Mouse (Mus musculus): ENCODE measurements around the gene Atp2b2. TPM values are rescaled to one million over a fixed set of nuclear protein-coding genes. Genes with fewer than 3 reads are reported as not detected.
A peak's percentile ranks its signal among the peaks of the same experiment; 100 is the strongest.

The Atp2b2 gene
- total and polyA plus RNA-seq, 2 experiments from 2014 or later: 35.4 to 96.3 TPM

DNA sequence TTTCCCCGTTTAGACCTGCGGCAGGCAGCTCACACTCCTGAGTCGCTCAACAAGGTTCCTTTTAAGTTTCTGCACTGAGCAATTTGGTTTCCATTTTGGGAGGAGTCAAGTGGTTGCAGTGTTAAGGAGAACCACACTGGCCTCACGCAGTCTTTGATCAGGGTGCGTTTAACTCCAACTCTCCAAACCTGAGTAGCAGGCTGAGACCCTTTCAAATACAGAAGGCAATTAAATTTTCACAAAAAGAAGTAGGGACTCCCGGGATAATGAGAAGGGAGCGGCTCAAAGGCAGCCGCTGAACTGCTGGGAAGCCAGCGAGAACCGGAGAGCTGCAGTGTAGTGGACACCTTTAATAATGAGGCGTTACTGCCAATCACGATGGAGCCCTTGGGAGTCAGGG, 100.1 kb downstream of the Atp2b2 start:
- Histone ChIP-seq H3K4me1 (ENCODE audit: insufficient read depth, low read length) (no peaks in the 10 kb centered on the region), H3K4me3 (ENCODE audit: low read depth, low read length) (no peak overlapping the region), H3K27ac (ENCODE audit: low read depth, low read length) (no peak overlapping the region), H3K27me3 (ENCODE audit: insufficient read depth, low read length) (no peaks in the 10 kb centered on the region), H3K4me2 (ENCODE audit: low read depth, low read length, poor library complexity, severe bottlenecking) (no peak overlapping the region), H3K36me3 (ENCODE audit: insufficient read depth, low read length) (no peaks in the 10 kb centered on the region), H3K9me3 (ENCODE audit: low read length) (no peaks in the 10 kb centered on the region), H3K9ac (replicated peaks; ENCODE audit: low read length, poor library complexity, severe bottlenecking) (no peak overlapping the region)
- peak; percentile 38; the same call in 1 of the 2 replicates for ATAC-seq (ENCODE audit: low FRiP score)
- TF ChIP-seq CTCF (IDR thresholded peaks at IDR 0.05): no peak
- 32% methylated on average over 12 of the region's 12 CpGs for WGBS
- DNase-seq (ENCODE audit: low spot score): no peak

DNA sequence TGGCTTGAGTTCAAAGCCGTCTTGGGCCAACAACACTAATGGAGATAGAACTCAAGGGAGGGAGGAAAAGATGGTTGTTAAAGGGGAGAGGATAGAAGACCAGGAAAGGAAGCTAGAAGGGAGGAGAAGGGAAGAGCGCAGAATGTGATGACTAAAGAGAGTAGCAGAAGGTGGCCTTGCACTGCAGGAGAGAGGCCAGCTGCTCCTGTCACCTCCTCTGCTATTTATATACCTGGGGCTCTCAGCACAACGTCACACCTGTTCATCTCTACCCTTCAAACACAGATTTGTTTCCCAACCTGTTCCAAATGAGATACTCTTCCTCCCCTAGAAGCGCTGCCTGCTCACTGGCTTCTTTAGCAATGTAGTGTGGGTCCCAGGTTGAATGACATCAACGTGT, 101.1 kb downstream of the Atp2b2 start:
- Histone ChIP-seq H3K9ac (replicated peaks; ENCODE audit: low read length, poor library complexity, severe bottlenecking) (no peak overlapping the region), H3K4me3 (ENCODE audit: low read depth, low read length) (no peak overlapping the region), H3K27me3 (ENCODE audit: insufficient read depth, low read length) (no peaks in the 10 kb centered on the region), H3K4me2 (ENCODE audit: low read depth, low read length, poor library complexity, severe bottlenecking) (no peak overlapping the region), H3K27ac (ENCODE audit: low read depth, low read length) (no peak overlapping the region), H3K9me3 (ENCODE audit: low read length) (no peaks in the 10 kb centered on the region), H3K36me3 (ENCODE audit: insufficient read depth, low read length) (no peaks in the 10 kb centered on the region), H3K4me1 (ENCODE audit: insufficient read depth, low read length) (0 out of 2 replicates have a peak, but pooled peaks cover 4% of the 10 kb centered on the region)
- ATAC-seq (ENCODE audit: low FRiP score) (no peak), DNase-seq (ENCODE audit: low spot score) (no peak)
- 85% methylated on average over 5 of the region's 5 CpGs for WGBS
- TF ChIP-seq CTCF (IDR thresholded peaks at IDR 0.05): no peak

DNA sequence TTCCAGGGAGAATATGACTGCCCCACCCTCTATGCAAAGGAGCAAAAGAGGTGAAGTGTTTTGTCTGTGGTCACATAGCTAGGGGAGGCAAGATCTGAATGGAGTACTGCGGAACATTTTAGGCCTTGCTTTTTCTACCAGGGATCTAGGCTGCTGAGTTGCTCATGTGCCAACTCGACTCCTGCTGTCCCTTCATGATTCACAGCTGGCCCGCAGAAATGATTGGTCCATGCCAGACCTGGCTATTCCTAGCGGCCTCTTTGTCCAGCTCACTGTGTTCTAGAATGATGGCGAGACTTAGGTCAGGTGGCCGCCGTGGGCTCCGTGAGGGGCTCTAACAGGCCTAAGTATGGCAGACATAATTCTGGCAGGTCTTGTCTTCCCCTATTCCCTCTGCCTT, 103.0 kb downstream of the Atp2b2 start:
- H3K27me3 ChIP-seq (ENCODE audit: insufficient read depth, low read length): no peaks in the 10 kb centered on the region
- H3K4me2 ChIP-seq (ENCODE audit: low read depth, low read length, poor library complexity, severe bottlenecking): no peak overlapping the region
- ATAC-seq (ENCODE audit: low FRiP score): no peak
- H3K27ac ChIP-seq (ENCODE audit: low read depth, low read length): no peak overlapping the region
- H3K9me3 ChIP-seq (ENCODE audit: low read length): no peaks in the 10 kb centered on the region
- DNase-seq (ENCODE audit: low spot score): no peak
- WGBS: 89% methylated on average over 8 of the region's 8 CpGs
- H3K9ac ChIP-seq (replicated peaks; ENCODE audit: low read length, poor library complexity, severe bottlenecking): no peak overlapping the region
- no peak overlapping the region for H3K4me3 ChIP-seq (ENCODE audit: low read depth, low read length)
- H3K4me1 ChIP-seq (ENCODE audit: insufficient read depth, low read length): 0 out of 2 replicates have a peak, but pooled peaks cover 4% of the 10 kb centered on the region
- TF ChIP-seq CTCF (IDR thresholded peaks at IDR 0.05): no peak
- no peaks in the 10 kb centered on the region for H3K36me3 ChIP-seq (ENCODE audit: insufficient read depth, low read length)

DNA sequence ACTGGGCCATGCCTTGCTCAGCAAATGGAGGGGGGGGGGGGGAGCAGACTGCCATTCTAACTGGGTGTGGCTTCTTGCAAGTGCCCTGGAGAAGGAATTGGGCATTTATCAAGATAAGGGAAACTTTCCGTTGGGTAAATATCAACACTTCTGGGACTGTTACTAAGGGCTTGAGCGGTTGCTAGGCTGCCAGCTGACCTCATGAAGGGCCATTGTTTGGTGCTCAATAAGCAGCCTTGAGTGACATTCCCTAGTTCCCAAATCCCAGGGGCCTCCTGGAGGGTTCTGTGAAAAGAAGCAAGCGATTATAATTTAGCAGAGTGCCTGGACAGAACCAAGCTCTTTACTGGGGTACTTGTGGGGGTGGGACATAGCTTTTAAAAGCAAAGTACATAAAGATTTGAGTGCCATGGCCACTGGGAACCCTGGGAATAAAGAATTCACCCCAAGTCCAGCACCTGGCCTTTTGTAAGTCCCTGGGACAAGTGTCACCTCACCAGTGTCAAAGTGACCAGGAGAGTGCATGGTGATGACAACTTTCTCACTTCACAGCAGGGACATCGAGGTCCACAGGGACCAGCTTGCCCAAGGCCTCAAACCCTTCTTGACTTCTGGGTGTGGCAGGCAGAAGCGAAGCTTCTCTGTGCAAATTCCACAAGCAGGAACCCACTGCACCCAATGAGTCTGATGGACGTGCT, 105.5 kb downstream of the Atp2b2 start:
- Histone ChIP-seq H3K27ac (ENCODE audit: low read depth, low read length) (no peak overlapping the region), H3K27me3 (ENCODE audit: insufficient read depth, low read length) (no peaks in the 10 kb centered on the region), H3K4me1 (ENCODE audit: insufficient read depth, low read length) (0 out of 2 replicates have a peak, but pooled peaks cover 7% of the 10 kb centered on the region), H3K4me2 (ENCODE audit: low read depth, low read length, poor library complexity, severe bottlenecking) (no peak overlapping the region), H3K4me3 (ENCODE audit: low read depth, low read length) (no peak overlapping the region), H3K9ac (replicated peaks; ENCODE audit: low read length, poor library complexity, severe bottlenecking) (no peak overlapping the region), H3K9me3 (ENCODE audit: low read length) (no peaks in the 10 kb centered on the region), H3K36me3 (ENCODE audit: insufficient read depth, low read length) (no peaks in the 10 kb centered on the region)
- TF ChIP-seq CTCF (IDR thresholded peaks at IDR 0.05): no peak
- ATAC-seq (ENCODE audit: low FRiP score) (no peak), DNase-seq (ENCODE audit: low spot score) (peak; percentile 56)
- 25% methylated on average over 6 of the region's 6 CpGs for WGBS

DNA sequence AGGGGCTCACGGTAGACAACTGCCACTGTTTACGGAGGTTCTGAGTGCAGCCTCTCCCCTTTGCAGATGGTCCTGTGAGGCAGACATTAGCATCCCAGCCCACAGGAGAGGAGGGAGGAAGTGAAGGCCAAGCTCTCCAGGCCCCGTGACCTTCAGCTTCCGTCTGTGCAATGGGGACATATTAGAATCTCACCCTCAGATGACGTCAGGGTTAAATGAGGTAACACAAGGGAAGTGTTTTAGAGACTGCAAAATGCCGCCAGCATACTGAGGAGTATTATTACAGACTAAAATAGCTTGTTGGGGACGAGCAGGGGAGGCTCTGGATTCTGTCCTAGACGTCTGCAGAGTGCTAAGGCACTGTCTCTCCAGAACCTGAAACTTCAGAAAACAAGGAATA, 106.3 kb downstream of the Atp2b2 start:
- no peak overlapping the region for H3K4me3 ChIP-seq (ENCODE audit: low read depth, low read length)
- no peak overlapping the region for H3K4me2 ChIP-seq (ENCODE audit: low read depth, low read length, poor library complexity, severe bottlenecking)
- WGBS: 69% methylated on average over 8 of the region's 8 CpGs
- TF ChIP-seq CTCF (IDR thresholded peaks at IDR 0.05): no peak
- H3K27ac ChIP-seq (ENCODE audit: low read depth, low read length): no peak overlapping the region
- H3K27me3 ChIP-seq (ENCODE audit: insufficient read depth, low read length): no peaks in the 10 kb centered on the region
- H3K9me3 ChIP-seq (ENCODE audit: low read length): no peaks in the 10 kb centered on the region
- no peak for DNase-seq (ENCODE audit: low spot score)
- H3K4me1 ChIP-seq (ENCODE audit: insufficient read depth, low read length): 0 out of 2 replicates have a peak, but pooled peaks cover 7% of the 10 kb centered on the region
- no peak for ATAC-seq (ENCODE audit: low FRiP score)
- no peaks in the 10 kb centered on the region for H3K36me3 ChIP-seq (ENCODE audit: insufficient read depth, low read length)
- H3K9ac ChIP-seq (replicated peaks; ENCODE audit: low read length, poor library complexity, severe bottlenecking): no peak overlapping the region

DNA sequence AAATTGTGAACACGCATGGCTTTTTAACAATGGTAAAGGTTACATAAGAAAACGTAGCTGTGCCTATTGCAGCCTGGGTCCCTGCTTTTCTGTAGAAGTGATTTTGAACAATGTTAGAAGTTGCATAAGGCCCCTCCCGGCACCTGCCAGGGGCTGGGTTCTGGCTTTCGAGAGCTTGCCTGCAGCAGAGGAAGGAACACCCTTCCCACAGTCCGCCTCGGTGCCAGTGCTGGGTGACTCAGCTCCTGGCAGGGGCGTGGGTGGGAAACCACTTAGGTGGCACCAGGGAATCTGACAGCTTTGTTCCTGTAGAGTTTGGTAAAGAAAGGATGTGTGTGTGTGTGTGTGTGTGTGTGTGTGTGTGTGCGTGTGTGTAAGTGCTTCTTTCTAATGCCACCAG, 107.7 kb downstream of the Atp2b2 start:
- Histone ChIP-seq H3K4me1 (ENCODE audit: insufficient read depth, low read length) (0 out of 2 replicates have a peak, but pooled peaks cover 7% of the 10 kb centered on the region), H3K27me3 (ENCODE audit: insufficient read depth, low read length) (no peaks in the 10 kb centered on the region), H3K9ac (replicated peaks; ENCODE audit: low read length, poor library complexity, severe bottlenecking) (no peak overlapping the region), H3K27ac (ENCODE audit: low read depth, low read length) (no peak overlapping the region), H3K36me3 (ENCODE audit: insufficient read depth, low read length) (no peaks in the 10 kb centered on the region), H3K4me3 (ENCODE audit: low read depth, low read length) (no peak overlapping the region), H3K9me3 (ENCODE audit: low read length) (no peaks in the 10 kb centered on the region), H3K4me2 (ENCODE audit: low read depth, low read length, poor library complexity, severe bottlenecking) (no peak overlapping the region)
- WGBS: 62% methylated on average over 7 of the region's 8 CpGs
- ATAC-seq (ENCODE audit: low FRiP score) (no peak), DNase-seq (ENCODE audit: low spot score) (no peak)
- TF ChIP-seq CTCF (IDR thresholded peaks at IDR 0.05): no peak

Measured in midbrain, postnatal 0 days (tissue).